Mouse (Mus musculus) cortical plate, adult 2 months (tissue): ENCODE measurements around the gene Me3. TPM values are rescaled to one million over a fixed set of nuclear protein-coding genes. Genes with fewer than 3 reads are reported as not detected.
"Not testable (repeated sequence)": the region's sequence is repeated elsewhere in the genome, so short reads cannot be mapped to it uniquely, and the experiment has no call there.

ENCODE experiments used
- H3K27ac ChIP-seq: fragments of 200-500 bp; 2 replicates; pipeline ENCODE4 v1.5.1; 2012; ENCODE audit warnings: low read length, control low read depth, inconsistent platforms; ENCODE audit not compliant: insufficient read depth
- H3K4me1 ChIP-seq: fragments of 200-500 bp; 2 replicates; pipeline ENCODE4 v1.6.1; 2011; ENCODE audit warnings: low read length; ENCODE audit not compliant: control insufficient read depth, insufficient read depth
- H3K4me3 ChIP-seq: fragments of 200-500 bp; 2 replicates; pipeline ENCODE4 v1.5.1; 2011; ENCODE audit warnings: mild to moderate bottlenecking, low read length, control low read depth; ENCODE audit not compliant: insufficient read depth
- CTCF ChIP-seq: fragments of 200-500 bp; IDR thresholded peaks from 2 replicates; pipeline ENCODE4 v1.5.1; 2011; ENCODE audit warnings: mild to moderate bottlenecking, control low read depth, low read length; ENCODE audit not compliant: insufficient read depth; ENCODE audit errors: extremely low read depth
- POLR2A ChIP-seq: fragments of 200-500 bp; IDR thresholded peaks from 2 replicates; pipeline ENCODE4 v1.6.1; 2011; ENCODE audit warnings: mild to moderate bottlenecking, low read length, control low read depth; ENCODE audit not compliant: insufficient read depth; ENCODE audit errors: extremely low read depth
- polyA plus RNA-seq: library from polyadenylated mRNA; depleted of rRNA; stranded (reverse); fragments of >200 nt; gene quantifications from 2 replicates; pipeline ENCODE4 v1.2.3, GENCODE M21; 2012

The Me3 gene
- polyA plus RNA-seq, 1 experiment, result 77.0 TPM

- no peak overlapping the region for H3K4me3 ChIP-seq
- TF ChIP-seq CTCF, result no peak
- no peak for TF ChIP-seq POLR2A
- no peaks in the 10 kb centered on the region for H3K4me1 ChIP-seq
- H3K27ac ChIP-seq, result no peak overlapping the region
Observed at GRCm38 (mm10) chr7:89718264-89718663, 86.1 kb downstream of the Me3 start.

GRCm38 (mm10) chr7:89720256-89720655 lies 88.1 kb downstream of the Me3 start:
- no peak for TF ChIP-seq POLR2A
- no peak for TF ChIP-seq CTCF
- H3K4me1 ChIP-seq, result peaks cover 1% of the 10 kb centered on the region; the same call in 1 of the 2 replicates
- H3K4me3 ChIP-seq, result no peak overlapping the region
- no peak overlapping the region for H3K27ac ChIP-seq

GRCm38 (mm10) chr7:89726712-89727111 lies 94.5 kb downstream of the Me3 start:
- Histone ChIP-seq H3K4me1 (peaks cover 3% of the 10 kb centered on the region; the same call in 1 of the 2 replicates), H3K4me3 (no peak overlapping the region), H3K27ac (no peak overlapping the region)
- no peak for TF ChIP-seq CTCF
- no peak for TF ChIP-seq POLR2A

- H3K4me3 ChIP-seq, result no peak overlapping the region
- H3K27ac ChIP-seq, result no peak overlapping the region
- peaks cover 3% of the 10 kb centered on the region; the same call in 1 of the 2 replicates for H3K4me1 ChIP-seq
- TF ChIP-seq CTCF (no peak), POLR2A (no peak)
Observed at GRCm38 (mm10) chr7:89727615-89728014, 95.4 kb downstream of the Me3 start.

- no peak overlapping the region for H3K27ac ChIP-seq
- peaks cover 3% of the 10 kb centered on the region; the same call in 1 of the 2 replicates for H3K4me1 ChIP-seq
- H3K4me3 ChIP-seq, result no peak overlapping the region
- TF ChIP-seq POLR2A (no peak), CTCF (no peak)
Observed at GRCm38 (mm10) chr7:89728393-89728792, 96.2 kb downstream of the Me3 start.

GRCm38 (mm10) chr7:89730514-89730913 lies 98.3 kb downstream of the Me3 start:
- TF ChIP-seq POLR2A (no peak), CTCF (no peak)
- H3K4me1 ChIP-seq, result peaks cover 2% of the 10 kb centered on the region; the same call in 1 of the 2 replicates
- no peak overlapping the region for H3K4me3 ChIP-seq
- H3K27ac ChIP-seq, result no peak overlapping the region

GRCm38 (mm10) chr7:89731115-89731514 lies 98.9 kb downstream of the Me3 start:
- H3K4me3 ChIP-seq, H3K27ac ChIP-seq, H3K4me1 ChIP-seq: not testable (repeated sequence)

- Histone ChIP-seq H3K4me1 (0 out of 2 replicates have a peak, but pooled peaks cover 2% of the 10 kb centered on the region), H3K4me3 (no peak overlapping the region), H3K27ac (no peak overlapping the region)
- TF ChIP-seq CTCF (no peak), POLR2A (no peak)
Observed at GRCm38 (mm10) chr7:89748415-89748814, 116.2 kb downstream of the Me3 start.

- TF ChIP-seq CTCF, result no peak
- no peak for TF ChIP-seq POLR2A
- H3K27ac ChIP-seq, result no peak overlapping the region
- 0 out of 2 replicates have a peak, but pooled peaks cover 2% of the 10 kb centered on the region for H3K4me1 ChIP-seq
- H3K4me3 ChIP-seq, result no peak overlapping the region
Observed at GRCm38 (mm10) chr7:89749183-89749582, 117.0 kb downstream of the Me3 start.

GRCm38 (mm10) chr7:89766678-89767508 lies 134.7 kb downstream of the Me3 start:
- TF ChIP-seq CTCF, result no peak
- TF ChIP-seq POLR2A, result no peak
- Histone ChIP-seq H3K4me3 (no peak overlapping the region), H3K27ac (no peak overlapping the region), H3K4me1 (peaks cover 5% of the 10 kb centered on the region)
